Mouse (Mus musculus): Measurements from ENCODE around the gene Arsg.
A peak's percentile ranks its signal among the peaks of the same experiment; 100 is the strongest.

The Arsg gene

GRCm38 (mm10) chr11:109494890-109495770 is 22.0 kb downstream of the Arsg start:
- no peak for DNase-seq (ENCODE audit: low spot score in 2 of 2)

- peak; percentile 51 to 63 for DNase-seq (ENCODE audit: low spot score in 2 of 2)
These were observed 22.7 kb downstream of the Arsg start for GRCm38 (mm10) chr11:109495771-109496474.

- no peak for DNase-seq (ENCODE audit: low spot score in 2 of 2)
These were observed 23.4 kb downstream of the Arsg start for GRCm38 (mm10) chr11:109496475-109496993.

GRCm38 (mm10) chr11:109496996-109497714 is 24.0 kb downstream of the Arsg start:
- DNase-seq (ENCODE audit: low spot score in 2 of 2) = no peak

- DNase-seq (ENCODE audit: low spot score in 2 of 2) = no peak
These were observed 24.8 kb downstream of the Arsg start for GRCm38 (mm10) chr11:109497990-109498389.

- no peak for DNase-seq (ENCODE audit: low spot score in 2 of 2)
These were observed 27.0 kb downstream of the Arsg start for GRCm38 (mm10) chr11:109500206-109500605.

- DNase-seq (ENCODE audit: low spot score in 2 of 2) = no peak
These were observed 31.8 kb downstream of the Arsg start for GRCm38 (mm10) chr11:109504977-109505376.

- no peak for DNase-seq (ENCODE audit: low spot score in 2 of 2)
These were observed 32.6 kb downstream of the Arsg start for GRCm38 (mm10) chr11:109505823-109506222.

GRCm38 (mm10) chr11:109507068-109507467 is 33.9 kb downstream of the Arsg start:
- DNase-seq (ENCODE audit: low spot score in 2 of 2) = no peak

- no peak for DNase-seq (ENCODE audit: low spot score in 2 of 2)
These were observed 40.0 kb downstream of the Arsg start for GRCm38 (mm10) chr11:109512995-109513675.

- no peak for DNase-seq (ENCODE audit: low spot score in 2 of 2)
These were observed 41.0 kb downstream of the Arsg start for GRCm38 (mm10) chr11:109514064-109514612.

- DNase-seq (ENCODE audit: low spot score in 2 of 2) = no peak
These were observed 44.2 kb downstream of the Arsg start for GRCm38 (mm10) chr11:109517330-109517729.

GRCm38 (mm10) chr11:109517816-109518215 is 44.6 kb downstream of the Arsg start:
- no peak for DNase-seq (ENCODE audit: low spot score in 2 of 2)

- DNase-seq (ENCODE audit: low spot score in 2 of 2) = no peak
These were observed 47.8 kb downstream of the Arsg start for GRCm38 (mm10) chr11:109520958-109521357.

GRCm38 (mm10) chr11:109524869-109525268 is 51.7 kb downstream of the Arsg start:
- DNase-seq (ENCODE audit: low spot score in 2 of 2) = no peak

- no peak for DNase-seq (ENCODE audit: low spot score in 2 of 2)
These were observed 52.4 kb downstream of the Arsg start for GRCm38 (mm10) chr11:109525571-109525970.

GRCm38 (mm10) chr11:109530030-109530429 is 56.9 kb downstream of the Arsg start:
- no peak for DNase-seq (ENCODE audit: low spot score in 2 of 2)

- no peak for DNase-seq (ENCODE audit: low spot score in 2 of 2)
These were observed 62.8 kb downstream of the Arsg start for GRCm38 (mm10) chr11:109535966-109536365.

GRCm38 (mm10) chr11:109536939-109537338 is 63.8 kb downstream of the Arsg start:
- no peak for DNase-seq (ENCODE audit: low spot score in 2 of 2)

GRCm38 (mm10) chr11:109539290-109539689 is 66.1 kb downstream of the Arsg start:
- no peak for DNase-seq (ENCODE audit: low spot score in 2 of 2)

- DNase-seq (ENCODE audit: low spot score in 2 of 2) = no peak
These were observed 70.3 kb downstream of the Arsg start for GRCm38 (mm10) chr11:109543466-109543865.
